Mouse (Mus musculus): ENCODE data around the gene Klf7.

- no peak for TF ChIP-seq CTCF (IDR thresholded peaks at IDR 0.05; ENCODE audit: control insufficient read depth, insufficient read depth, low read length)
- TF ChIP-seq POLR2A (IDR thresholded peaks at IDR 0.05; ENCODE audit: borderline replicate concordance, control insufficient read depth, low read depth, low read length): no peak
Measured at GRCm38 (mm10) chr1:64080263-64080662, 41.8 kb downstream of the Klf7 start.

Data from bone marrow, adult 2 months (tissue).